Mouse (Mus musculus) right cerebral cortex, postnatal 10 days (tissue): Measurements from ENCODE around the gene Tom1.
A peak's percentile ranks its signal among the peaks of the same experiment; 100 is the strongest.

Experiments
- DNase-seq, 2 experiments: peaks; one replicate each; pipeline ENCODE4 v3.0.0; 2021; ENCODE audit warnings: low spot score in 2 of 2

The Tom1 gene

GRCm38 (mm10) chr8:75088989-75089881, 55.7 kb downstream of the Tom1 start:
- DNase-seq, result peak; percentile 80 to 87

GRCm38 (mm10) chr8:75090781-75091365, 57.4 kb downstream of the Tom1 start:
- no peak for DNase-seq

GRCm38 (mm10) chr8:75093399-75094156, 60.1 kb downstream of the Tom1 start, which contains the start of gene Hmox1:
Gene Hmox1 (plus strand): TSS chr8:75093621.
- peak; percentile 90 to 93 for DNase-seq

GRCm38 (mm10) chr8:75102956-75103355, 69.5 kb downstream of the Tom1 start:
- no peak for DNase-seq

GRCm38 (mm10) chr8:75103376-75103878, 69.9 kb downstream of the Tom1 start:
- DNase-seq, result no peak

GRCm38 (mm10) chr8:75108527-75109235, 75.2 kb downstream of the Tom1 start:
- DNase-seq, result peak; percentile 82 to 88

- DNase-seq, result peak; percentile 100
Measured at GRCm38 (mm10) chr8:75109236-75109967, 75.9 kb downstream of the Tom1 start, which contains the start of gene Mcm5. Gene Mcm5 (plus strand): TSS chr8:75109569.

- no peak for DNase-seq
Measured at GRCm38 (mm10) chr8:75110093-75110492, 76.6 kb downstream of the Tom1 start.

GRCm38 (mm10) chr8:75118505-75118904, 85.0 kb downstream of the Tom1 start:
- no peak for DNase-seq

GRCm38 (mm10) chr8:75119287-75119686, 85.8 kb downstream of the Tom1 start:
- DNase-seq, result no peak
